Mouse (Mus musculus) intestine, postnatal 0 days (tissue): ENCODE measurements around the gene Scaf11. TPM values are rescaled to one million over a fixed set of nuclear protein-coding genes. Genes with fewer than 3 reads are reported as not detected.

ENCODE experiments used
- ATAC-seq: fragments of 200-750 bp; cut with Nextera tagmentation; 2 replicates; pipeline ENCODE4 v1.8.0; 2017; ENCODE audit warnings: mild to moderate bottlenecking, moderate TSS enrichment, moderate library complexity
- H3K27ac ChIP-seq: fragments of 300-500 bp; sonication (generic); 2 replicates; pipeline ENCODE4 v1.5.1; 2014; ENCODE audit warnings: mild to moderate bottlenecking, low read depth, low read length, moderate library complexity
- H3K27me3 ChIP-seq: fragments of 300-500 bp; sonication (generic); replicated peaks from 2 replicates; pipeline ENCODE4 v1.6.1; 2014; ENCODE audit warnings: low read length, mixed read lengths; ENCODE audit not compliant: control insufficient read depth, insufficient read depth
- H3K36me3 ChIP-seq: fragments of 300-500 bp; sonication (generic); 2 replicates; pipeline ENCODE4 v1.6.1; 2014; ENCODE audit warnings: mild to moderate bottlenecking, moderate library complexity; ENCODE audit not compliant: control insufficient read depth, insufficient read depth
- H3K4me1 ChIP-seq: fragments of 300-500 bp; sonication (generic); replicated peaks from 2 replicates; pipeline ENCODE4 v1.6.1; 2014; ENCODE audit warnings: antibody characterized with exemption, low read length, mixed read lengths; ENCODE audit not compliant: control insufficient read depth, insufficient read depth
- H3K4me2 ChIP-seq: fragments of 300-500 bp; sonication (generic); replicated peaks from 2 replicates; pipeline ENCODE4 v1.6.1; 2014; ENCODE audit warnings: low read depth, mild to moderate bottlenecking, moderate library complexity
- H3K4me3 ChIP-seq: fragments of 300-500 bp; sonication (generic); 2 replicates; pipeline ENCODE4 v1.5.1; 2014; ENCODE audit warnings: low read depth, low read length
- H3K9ac ChIP-seq: fragments of 300-500 bp; sonication (generic); 2 replicates; pipeline ENCODE4 v1.6.1; 2014; ENCODE audit warnings: mild to moderate bottlenecking, low read depth, low read length
- H3K9me3 ChIP-seq: fragments of 300-500 bp; sonication (generic); 2 replicates; pipeline ENCODE4 v1.6.1; 2016; ENCODE audit warnings: mixed run types; ENCODE audit not compliant: control insufficient read depth
- CTCF ChIP-seq: sonication (generic); IDR thresholded peaks from 2 replicates; pipeline ENCODE4 v1.5.1; 2016; ENCODE audit warnings: low read depth, mild to moderate bottlenecking, control low read depth, antibody characterized with exemption, moderate library complexity
- WGBS: fragments of 180-500 bp; shearing (Covaris S2); extraction: QIAGEN DNeasy Blood & Tissue Kit; methylation state at CpG from one replicate; pipeline ENCODE4 v1.1.7; 2014; 5-methylcytosine and 5-hydroxymethylcytosine counted together
- polyA plus RNA-seq: library from polyadenylated mRNA; unstranded; fragments of >200 nt; fragmentation: Nextera tagmentation; extraction: Ambion mirVana; gene quantifications from 2 replicates; pipeline ENCODE4 v1.2.1, GENCODE M21; 2015

Scaf11 gene
- polyA plus RNA-seq, 1 experiment from 2014 or later, result 47.8 TPM

DNA sequence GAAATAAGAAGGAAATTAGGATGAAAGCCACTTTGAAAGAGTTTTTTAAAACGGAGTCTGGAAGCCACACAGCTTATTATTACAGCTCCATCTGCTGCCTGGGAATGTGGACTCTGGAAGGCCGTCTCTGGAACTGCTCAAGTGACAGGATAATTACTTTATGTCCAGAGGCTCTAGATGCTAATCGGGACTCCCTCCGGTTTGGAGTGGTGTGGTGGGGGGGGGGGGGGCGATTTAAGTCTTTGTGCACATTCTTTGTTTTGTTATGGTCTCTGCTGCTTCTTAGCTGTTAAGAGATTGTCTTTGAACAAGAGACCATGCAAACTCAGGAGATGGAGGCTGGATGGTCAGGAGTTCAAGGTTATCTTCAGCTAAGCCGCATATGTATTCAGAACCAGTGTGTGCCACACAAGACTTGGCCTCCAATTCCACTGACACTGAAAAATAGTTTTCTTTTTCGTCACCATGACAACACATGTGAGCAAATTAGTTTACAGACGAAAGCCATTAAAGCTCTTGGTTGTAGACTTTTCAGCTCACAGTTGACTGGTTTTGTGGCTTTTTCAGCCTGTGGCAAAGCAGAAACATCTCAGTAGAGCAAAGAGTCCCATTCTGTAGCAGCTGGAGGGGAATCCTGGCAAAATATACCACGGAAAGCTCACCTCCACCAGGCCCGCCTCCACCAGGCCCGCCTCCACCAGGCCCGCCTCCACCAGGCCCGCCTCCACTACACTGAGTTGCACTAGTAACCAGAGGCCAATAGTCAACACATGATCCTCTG, 31.4 kb upstream of the Scaf11 start:
- H3K27ac ChIP-seq, result no peak overlapping the region
- WGBS, result 39% methylated on average over 13 of the region's 13 CpGs
- no peak for TF ChIP-seq CTCF
- no peak overlapping the region for H3K9ac ChIP-seq
- ATAC-seq, result no peak
- no peaks in the 10 kb centered on the region for H3K4me1 ChIP-seq
- H3K36me3 ChIP-seq, result no peaks in the 10 kb centered on the region
- H3K4me3 ChIP-seq, result no peak overlapping the region
- no peaks in the 10 kb centered on the region for H3K27me3 ChIP-seq
- no peaks in the 10 kb centered on the region for H3K9me3 ChIP-seq
- no peak overlapping the region for H3K4me2 ChIP-seq

DNA sequence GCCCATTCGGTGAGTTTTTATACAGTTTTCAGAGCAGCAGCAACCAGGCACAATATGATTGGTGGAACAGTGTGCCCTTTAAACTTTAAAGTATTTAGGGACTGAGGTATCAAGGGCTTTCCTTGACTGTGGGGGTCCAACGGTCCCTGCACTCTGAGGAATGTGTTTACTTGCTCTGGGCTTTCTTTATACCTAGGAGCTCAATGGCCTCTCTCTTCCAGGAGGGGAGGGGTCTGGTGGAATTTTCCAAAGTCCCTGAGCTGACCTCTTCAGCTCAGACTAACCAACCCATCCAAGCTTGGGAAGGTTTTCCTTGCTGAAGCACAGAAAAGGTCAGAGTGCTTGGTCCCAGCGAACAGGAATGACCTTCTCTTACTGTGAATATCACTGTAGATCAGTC, 30.8 kb upstream of the Scaf11 start:
- no peak overlapping the region for H3K27ac ChIP-seq
- ATAC-seq, result no peak
- 29% methylated on average over 3 of the region's 3 CpGs for WGBS

DNA sequence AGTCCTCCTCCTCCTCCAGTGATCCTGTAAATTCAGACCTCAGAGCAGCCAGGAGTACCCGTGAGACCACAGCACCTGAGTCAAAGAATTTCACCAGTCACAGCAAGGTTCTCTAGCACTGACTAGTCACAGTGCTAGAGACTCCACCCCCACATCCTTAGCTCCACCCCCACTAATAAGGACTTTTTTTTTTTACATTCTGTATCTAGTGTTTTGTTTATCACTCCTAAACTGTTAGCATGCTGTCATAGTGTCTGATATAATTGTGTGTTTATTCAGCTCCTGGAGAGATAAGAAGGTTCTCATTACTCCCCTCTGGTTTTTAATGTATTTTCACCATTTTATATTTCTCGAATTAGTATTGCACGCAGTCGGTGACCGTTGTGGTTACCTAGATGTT, 29.5 kb upstream of the Scaf11 start:
- ATAC-seq, result no peak
- Histone ChIP-seq H3K9ac (no peak overlapping the region), H3K27me3 (no peaks in the 10 kb centered on the region), H3K27ac (no peak overlapping the region), H3K4me2 (no peak overlapping the region), H3K4me1 (no peaks in the 10 kb centered on the region), H3K36me3 (no peaks in the 10 kb centered on the region), H3K4me3 (no peak overlapping the region), H3K9me3 (no peaks in the 10 kb centered on the region)
- 83% methylated on average over 5 of the region's 5 CpGs for WGBS
- TF ChIP-seq CTCF, result no peak

More for the DNA sequence above, 30.8 kb upstream of the Scaf11 start:
- H3K4me1 ChIP-seq, result no peaks in the 10 kb centered on the region
- H3K9me3 ChIP-seq, result no peaks in the 10 kb centered on the region
- H3K27me3 ChIP-seq, result no peaks in the 10 kb centered on the region
- no peak for TF ChIP-seq CTCF
- no peak overlapping the region for H3K4me3 ChIP-seq
- H3K36me3 ChIP-seq, result no peaks in the 10 kb centered on the region
- H3K9ac ChIP-seq, result no peak overlapping the region
- no peak overlapping the region for H3K4me2 ChIP-seq

DNA sequence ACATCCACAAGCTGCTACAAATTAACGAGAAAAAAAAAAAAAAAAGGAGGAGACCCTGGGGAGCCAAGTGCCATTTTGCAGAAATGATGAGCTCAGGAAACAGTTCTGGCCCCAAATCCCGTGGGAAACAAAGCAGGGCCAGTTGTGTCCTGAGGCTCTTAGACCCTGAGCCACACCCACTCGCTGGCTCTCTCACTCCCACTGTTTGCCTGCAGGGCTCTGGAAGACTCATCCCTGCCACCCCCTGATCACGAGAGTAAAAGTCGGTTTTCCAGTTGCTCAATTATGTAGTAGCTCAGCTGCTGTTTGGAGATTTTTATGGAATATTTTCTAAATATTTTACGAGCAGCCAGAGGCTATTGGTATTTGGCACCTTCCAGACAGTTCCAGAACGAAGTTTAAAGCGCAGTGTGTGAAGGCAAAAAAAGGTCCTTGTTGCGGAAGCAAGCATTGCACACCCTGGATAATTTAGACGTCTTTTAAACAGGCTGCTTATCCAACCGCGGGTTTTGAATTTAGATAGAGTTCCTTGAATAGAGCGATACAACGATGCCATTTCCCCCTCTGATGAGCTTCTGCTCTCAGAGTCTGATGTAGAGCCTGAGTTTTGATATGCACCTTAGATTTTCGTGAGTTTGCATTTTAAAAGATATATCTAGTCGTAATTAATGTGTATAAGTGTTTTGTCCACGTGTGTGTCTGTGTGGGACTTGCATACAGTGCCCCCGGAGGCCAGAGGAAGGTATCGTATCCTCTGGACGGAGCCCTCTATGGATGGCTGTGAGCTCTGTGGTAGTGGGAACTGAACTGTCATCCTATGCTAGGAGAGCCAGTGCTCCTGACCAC, 28.5 kb upstream of the Scaf11 start:
- Histone ChIP-seq H3K9ac (no peak overlapping the region), H3K4me1 (no peaks in the 10 kb centered on the region), H3K4me3 (peak overlapping the region; percentile 9; the same call in 1 of the 2 replicates), H3K9me3 (no peaks in the 10 kb centered on the region), H3K27me3 (no peaks in the 10 kb centered on the region), H3K36me3 (no peaks in the 10 kb centered on the region), H3K4me2 (peak overlapping the region; percentile 41), H3K27ac (no peak overlapping the region)
- peak; percentile 68 for TF ChIP-seq CTCF
- no peak for ATAC-seq
- 29% methylated on average over 20 of the region's 20 CpGs for WGBS

DNA sequence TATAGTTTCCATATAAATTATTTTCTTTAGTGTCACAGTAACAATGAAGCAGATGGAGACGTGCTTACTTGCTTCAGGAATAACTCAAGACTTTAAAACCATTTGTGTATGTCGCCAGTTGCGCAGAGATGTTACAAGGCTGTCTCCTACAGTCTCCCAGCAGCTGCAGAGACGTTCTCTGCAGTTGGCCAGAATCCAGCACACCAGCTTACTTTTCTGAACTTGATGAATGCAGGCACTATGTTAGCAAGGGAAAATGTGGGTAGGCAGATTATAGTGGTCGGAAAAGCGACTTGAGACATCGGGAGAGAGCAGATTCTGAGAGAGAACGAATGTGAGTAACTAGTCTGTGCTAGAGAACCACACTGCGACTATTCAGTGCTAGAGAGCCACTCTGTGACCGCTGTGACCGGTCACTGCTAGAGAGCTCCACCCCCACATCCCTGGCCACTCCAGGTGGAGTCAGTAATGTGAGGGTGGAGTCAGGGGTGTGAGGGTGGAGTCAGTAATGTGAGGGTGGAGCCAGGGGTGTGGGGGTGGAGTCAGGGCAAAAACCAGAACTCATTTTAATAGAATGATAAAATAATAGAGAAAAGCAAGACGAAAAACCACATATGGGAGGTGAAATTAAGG, 26.5 kb upstream of the Scaf11 start:
- H3K4me1 ChIP-seq, result no peaks in the 10 kb centered on the region
- ATAC-seq, result no peak
- H3K9me3 ChIP-seq, result no peaks in the 10 kb centered on the region
- no peak overlapping the region for H3K4me3 ChIP-seq
- no peak overlapping the region for H3K27ac ChIP-seq
- 55% methylated on average over 12 of the region's 12 CpGs for WGBS
- no peak for TF ChIP-seq CTCF
- H3K9ac ChIP-seq, result no peak overlapping the region
- no peaks in the 10 kb centered on the region for H3K27me3 ChIP-seq
- H3K4me2 ChIP-seq, result no peak overlapping the region
- no peaks in the 10 kb centered on the region for H3K36me3 ChIP-seq

DNA sequence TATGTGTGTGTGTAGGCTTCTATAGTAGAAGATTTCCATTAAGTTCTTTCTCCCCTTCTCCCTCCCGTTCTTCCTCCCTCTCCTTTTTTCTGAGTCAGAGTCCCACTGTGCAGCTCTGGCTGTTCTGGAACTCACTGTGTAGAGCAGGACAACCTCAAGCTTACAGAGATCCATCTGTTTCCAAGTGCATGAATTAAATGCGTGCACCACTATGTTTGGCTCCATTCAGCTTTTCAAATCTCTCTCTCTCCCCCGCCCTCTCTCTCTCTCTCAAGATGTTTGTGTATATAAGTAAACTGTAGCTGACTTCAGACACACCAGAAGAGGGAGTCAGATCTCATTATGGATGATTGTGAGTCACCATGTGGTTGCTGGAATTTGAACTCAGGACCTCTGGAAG, 20.2 kb upstream of the Scaf11 start:
- Histone ChIP-seq H3K27me3 (no peaks in the 10 kb centered on the region), H3K9me3 (no peaks in the 10 kb centered on the region), H3K4me3 (no peak overlapping the region), H3K36me3 (no peaks in the 10 kb centered on the region), H3K4me1 (no peaks in the 10 kb centered on the region), H3K9ac (no peak overlapping the region), H3K27ac (no peak overlapping the region), H3K4me2 (no peak overlapping the region)
- TF ChIP-seq CTCF, result no peak
- WGBS, result 69% methylated on average over 3 of the region's 3 CpGs
- ATAC-seq, result no peak
